Mouse (Mus musculus) liver, postnatal 0 days (tissue): ENCODE data around the gene Thtpa.

Experiments
- CTCF ChIP-seq: sonication (generic); IDR thresholded peaks from 2 replicates; pipeline ENCODE4 v1.5.1; 2016; ENCODE audit warnings: antibody characterized with exemption, low read depth
- EP300 ChIP-seq: IDR thresholded peaks from 2 replicates; pipeline ENCODE4 v1.6.1; 2016; ENCODE audit warnings: antibody characterized with exemption, low read depth, mild to moderate bottlenecking

DNA sequence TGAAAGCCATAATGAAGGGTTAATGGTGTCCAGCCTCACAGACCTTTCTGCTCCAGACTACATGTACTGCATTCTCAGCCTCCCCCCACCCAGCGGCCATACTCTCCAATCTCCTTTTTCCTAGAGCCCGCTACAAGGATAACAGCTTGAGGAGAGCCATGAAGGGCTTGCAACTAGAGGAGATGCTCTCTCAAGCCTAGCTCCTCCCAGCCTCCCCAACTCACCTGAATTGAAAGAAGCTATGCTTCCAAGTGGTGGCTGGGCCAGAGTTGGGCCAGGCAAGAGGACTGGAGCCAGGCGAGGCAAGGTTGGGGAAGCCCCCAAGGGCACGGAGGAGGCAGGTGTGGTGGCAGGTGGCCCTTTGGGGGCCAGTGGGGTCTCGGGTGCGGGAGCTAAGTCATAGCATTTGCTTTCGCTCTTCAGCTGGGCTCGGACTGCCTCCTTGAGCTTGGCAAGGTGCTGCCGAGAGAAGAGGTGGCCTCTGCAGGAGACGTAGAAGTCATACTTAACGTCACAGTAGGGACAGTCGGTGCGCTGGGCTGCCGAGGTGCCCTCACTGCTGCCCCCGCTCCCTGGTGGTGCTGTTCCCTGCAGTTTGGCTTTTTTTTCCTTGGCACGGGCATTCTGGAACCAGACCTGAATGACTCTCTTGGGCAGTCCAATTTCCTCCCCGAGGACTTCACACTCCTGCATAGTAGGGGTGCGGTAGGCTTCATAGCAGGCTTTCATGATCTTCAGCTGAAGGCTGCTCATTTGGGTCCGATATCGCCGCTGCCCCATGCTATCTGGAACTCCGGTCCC is 30.8 kb upstream of the Thtpa start:
- TF ChIP-seq CTCF (no peak), EP300 (no peak)
